Mouse (Mus musculus): ENCODE measurements around the gene Spata2. TPM values are rescaled to one million over a fixed set of nuclear protein-coding genes. Genes with fewer than 3 reads are reported as not detected.

Spata2 gene
- polyA plus RNA-seq, 1 experiment from 2014 or later: 19.6 TPM

DNA sequence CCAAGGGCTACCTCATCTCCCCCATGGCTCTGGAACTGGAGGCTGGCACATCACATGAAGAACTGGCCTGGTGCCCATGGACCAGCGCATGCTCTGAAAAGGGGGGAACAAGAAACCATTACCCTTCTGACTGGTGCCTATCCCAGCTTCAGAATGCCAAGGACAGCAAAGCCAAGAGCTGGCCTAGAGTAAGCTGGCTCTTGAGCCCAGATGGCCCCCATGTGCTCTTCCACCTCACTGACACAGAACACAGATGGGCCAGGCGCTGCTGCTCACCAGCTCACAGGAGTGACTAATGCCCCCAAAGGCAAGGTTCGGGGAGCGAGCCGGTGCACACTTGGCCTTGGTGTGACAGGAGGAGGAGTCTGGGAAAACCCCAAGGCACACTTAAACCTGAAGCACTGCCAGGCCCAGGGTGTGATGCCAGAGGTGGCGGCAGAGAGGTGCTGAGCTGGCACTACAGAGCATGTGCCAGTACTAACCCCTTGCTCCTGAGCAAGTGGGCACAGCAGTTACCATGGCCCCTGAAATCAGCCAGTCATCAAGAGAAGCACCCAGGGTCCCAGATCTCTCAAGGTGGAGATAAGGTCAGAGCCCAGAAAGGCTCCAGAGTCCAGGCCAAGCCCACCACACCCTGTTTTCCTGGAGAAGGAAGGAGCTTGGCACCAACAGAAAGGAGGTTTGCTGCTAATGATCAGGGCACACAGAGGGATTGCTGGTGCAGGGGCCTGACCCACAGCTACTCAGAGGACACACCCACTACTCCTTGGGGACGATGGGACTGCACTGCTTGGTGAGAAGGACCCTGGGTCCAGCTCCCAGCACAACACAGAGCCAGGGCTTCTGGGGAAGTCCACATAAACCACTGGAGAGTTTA is 6.9 kb downstream of the Spata2 start:
- DNase-seq (ENCODE audit: low spot score): no peak
- Histone ChIP-seq H3K4me1 (peaks cover 8% of the 10 kb centered on the region), H3K9me3 (no peaks in the 10 kb centered on the region), H3K27ac (replicated peaks) (no peak overlapping the region), H3K27me3 (replicated peaks; ENCODE audit: low read depth, poor library complexity, severe bottlenecking) (no peaks in the 10 kb centered on the region), H3K36me3 (replicated peaks) (peaks cover 72% of the 10 kb centered on the region), H3K4me3 (no peak overlapping the region)
- WGBS: 91% methylated on average over 7 of the region's 7 CpGs

- no peak for DNase-seq (ENCODE audit: low spot score)
- Histone ChIP-seq H3K27ac (replicated peaks) (no peak overlapping the region), H3K4me3 (no peak overlapping the region), H3K4me1 (no peaks in the 10 kb centered on the region), H3K27me3 (replicated peaks; ENCODE audit: low read depth, poor library complexity, severe bottlenecking) (no peaks in the 10 kb centered on the region), H3K9me3 (no peaks in the 10 kb centered on the region), H3K36me3 (replicated peaks) (peaks cover 77% of the 10 kb centered on the region)
- 95% methylated on average over 11 of the region's 11 CpGs for WGBS
Observed at GRCm38 (mm10) chr2:167484932-167485331, 7.8 kb downstream of the Spata2 start.

- 95% methylated on average over 24 of the region's 24 CpGs for WGBS
- no peaks in the 10 kb centered on the region for H3K9me3 ChIP-seq
- no peaks in the 10 kb centered on the region for H3K4me1 ChIP-seq
- no peak overlapping the region for H3K27ac ChIP-seq (replicated peaks)
- no peak for DNase-seq (ENCODE audit: low spot score)
- no peak overlapping the region for H3K4me3 ChIP-seq
- H3K27me3 ChIP-seq (replicated peaks; ENCODE audit: low read depth, poor library complexity, severe bottlenecking): no peaks in the 10 kb centered on the region
- peaks cover 75% of the 10 kb centered on the region for H3K36me3 ChIP-seq (replicated peaks)
Observed at GRCm38 (mm10) chr2:167483827-167484410, 8.8 kb downstream of the Spata2 start.

- H3K27me3 ChIP-seq (replicated peaks; ENCODE audit: low read depth, poor library complexity, severe bottlenecking): no peaks in the 10 kb centered on the region
- peaks cover 69% of the 10 kb centered on the region for H3K36me3 ChIP-seq (replicated peaks)
- WGBS: 93% methylated on average over 27 of the region's 27 CpGs
- no peaks in the 10 kb centered on the region for H3K4me1 ChIP-seq
- DNase-seq (ENCODE audit: low spot score): no peak
- H3K4me3 ChIP-seq: no peak overlapping the region
- no peak overlapping the region for H3K27ac ChIP-seq (replicated peaks)
- H3K9me3 ChIP-seq: no peaks in the 10 kb centered on the region
Observed at GRCm38 (mm10) chr2:167483081-167483826, 9.4 kb downstream of the Spata2 start.

- no peaks in the 10 kb centered on the region for H3K9me3 ChIP-seq
- no peaks in the 10 kb centered on the region for H3K27me3 ChIP-seq (replicated peaks; ENCODE audit: low read depth, poor library complexity, severe bottlenecking)
- H3K27ac ChIP-seq (replicated peaks): no peak overlapping the region
- H3K4me3 ChIP-seq: no peak overlapping the region
- 93% methylated on average over 4 of the region's 4 CpGs for WGBS
- DNase-seq (ENCODE audit: low spot score): no peak
- peaks cover 65% of the 10 kb centered on the region for H3K36me3 ChIP-seq (replicated peaks)
- H3K4me1 ChIP-seq: no peaks in the 10 kb centered on the region
Observed at GRCm38 (mm10) chr2:167482681-167483080, 10.0 kb downstream of the Spata2 start.

DNA sequence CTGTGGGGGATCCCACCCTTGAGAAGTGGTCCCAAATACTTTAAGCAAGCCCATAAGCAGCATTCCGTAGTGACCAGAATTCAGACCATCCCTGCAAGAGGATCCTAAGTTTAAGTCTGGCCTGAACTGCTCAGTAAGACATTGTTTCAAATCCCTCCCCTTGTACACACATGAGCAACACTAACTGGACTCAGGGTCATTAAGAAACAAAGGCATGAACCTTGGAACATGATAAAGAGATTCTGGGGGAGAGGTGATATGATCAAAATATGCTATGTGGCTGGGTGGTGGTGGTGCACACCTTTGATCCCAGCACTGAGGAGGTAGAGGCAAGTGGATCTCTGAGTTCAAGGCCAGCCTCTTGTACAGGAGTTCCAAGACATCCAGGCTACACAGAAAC is 13.2 kb downstream of the Spata2 start:
- H3K36me3 ChIP-seq (replicated peaks): peaks cover 68% of the 10 kb centered on the region
- 86% methylated on average over 1 of the region's 1 CpGs for WGBS
- no peak overlapping the region for H3K4me3 ChIP-seq

DNA sequence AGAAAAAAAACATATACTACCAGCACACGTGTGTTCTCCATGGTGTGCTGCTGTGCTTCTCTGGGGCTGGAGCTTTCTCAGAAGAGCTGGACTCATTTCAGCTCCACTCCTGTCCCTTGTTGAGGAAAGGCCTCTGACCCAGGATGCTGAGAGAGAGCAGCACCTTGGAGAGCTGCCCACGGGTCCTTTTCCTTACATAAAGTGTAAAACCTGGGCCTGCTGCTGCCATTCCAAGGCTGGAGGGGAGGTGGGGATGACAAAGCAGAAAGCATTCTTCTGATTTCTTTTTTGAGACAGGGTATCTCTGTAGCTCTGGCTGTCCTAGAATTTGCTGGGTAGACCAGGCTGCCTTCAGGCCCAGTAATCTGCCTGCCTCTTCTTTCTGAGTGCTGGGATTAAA is 14.6 kb downstream of the Spata2 start:
- DNase-seq (ENCODE audit: low spot score): peak; percentile 32
- H3K9me3 ChIP-seq: no peaks in the 10 kb centered on the region
- H3K27me3 ChIP-seq (replicated peaks; ENCODE audit: low read depth, poor library complexity, severe bottlenecking): no peaks in the 10 kb centered on the region
- peaks cover 68% of the 10 kb centered on the region for H3K36me3 ChIP-seq (replicated peaks)
- 47% methylated on average over 2 of the region's 2 CpGs for WGBS
- peaks cover 14% of the 10 kb centered on the region for H3K4me1 ChIP-seq
- no peak overlapping the region for H3K27ac ChIP-seq (replicated peaks)
- no peak overlapping the region for H3K4me3 ChIP-seq

More for the DNA sequence above, 13.2 kb downstream of the Spata2 start:
- no peak overlapping the region for H3K27ac ChIP-seq (replicated peaks)
- no peaks in the 10 kb centered on the region for H3K9me3 ChIP-seq
- peaks cover 14% of the 10 kb centered on the region for H3K4me1 ChIP-seq
- no peaks in the 10 kb centered on the region for H3K27me3 ChIP-seq (replicated peaks; ENCODE audit: low read depth, poor library complexity, severe bottlenecking)
- DNase-seq (ENCODE audit: low spot score): no peak

DNA sequence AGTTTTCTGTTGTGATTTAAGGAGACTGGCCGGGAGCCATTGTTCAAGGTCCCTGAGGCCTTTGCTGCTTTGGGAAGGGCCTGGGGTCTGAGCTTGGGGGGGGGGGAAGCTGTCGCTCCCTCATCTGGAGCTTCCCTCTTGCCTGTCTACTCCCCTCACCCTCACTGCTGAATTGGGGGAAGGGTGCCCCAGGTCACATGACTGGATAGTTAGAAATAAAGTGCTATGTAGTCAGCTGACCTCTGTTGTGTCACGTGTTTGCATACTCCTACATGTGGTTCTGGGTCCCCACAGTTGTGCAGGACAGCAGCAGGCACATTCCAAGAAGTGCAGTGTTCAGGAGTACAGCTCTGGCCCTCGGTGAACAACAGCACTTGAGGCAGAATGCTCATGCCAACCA is 15.9 kb downstream of the Spata2 start:
- Histone ChIP-seq H3K36me3 (replicated peaks) (peaks cover 68% of the 10 kb centered on the region), H3K9me3 (no peaks in the 10 kb centered on the region), H3K27ac (replicated peaks) (no peak overlapping the region), H3K4me1 (peaks cover 14% of the 10 kb centered on the region), H3K4me3 (no peak overlapping the region), H3K27me3 (replicated peaks; ENCODE audit: low read depth, poor library complexity, severe bottlenecking) (no peaks in the 10 kb centered on the region)
- DNase-seq (ENCODE audit: low spot score): no peak
- WGBS: 78% methylated on average over 4 of the region's 4 CpGs

DNA sequence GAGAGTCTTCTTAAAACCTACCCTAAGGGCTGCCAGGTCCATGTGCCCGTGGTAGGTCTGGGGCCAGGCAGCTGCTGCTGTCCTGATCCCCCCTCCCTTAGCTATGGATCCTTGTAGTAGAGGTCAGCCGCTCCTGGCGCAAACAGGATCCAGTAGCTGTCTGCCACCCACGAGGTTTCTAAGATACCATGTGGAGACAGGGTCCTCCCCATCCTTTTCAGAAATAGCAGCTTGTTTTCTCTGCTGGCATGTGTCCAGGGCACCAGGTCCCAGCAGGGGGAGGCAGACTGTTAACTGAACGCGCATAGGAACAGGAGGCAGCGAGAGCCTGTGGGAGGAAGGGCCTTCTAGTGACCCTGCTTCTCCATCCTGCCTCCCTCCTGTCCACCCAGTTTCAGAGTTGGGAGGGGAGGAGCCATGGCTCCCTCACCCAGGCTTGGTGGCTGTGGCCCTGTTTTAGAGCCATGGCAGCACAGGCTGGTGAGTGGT is 16.4 kb downstream of the Spata2 start:
- H3K36me3 ChIP-seq (replicated peaks): peaks cover 72% of the 10 kb centered on the region
- no peak overlapping the region for H3K27ac ChIP-seq (replicated peaks)
- H3K9me3 ChIP-seq: no peaks in the 10 kb centered on the region

GRCm38 (mm10) chr2:167475596-167475995 is 17.1 kb downstream of the Spata2 start:
- peaks cover 75% of the 10 kb centered on the region for H3K36me3 ChIP-seq (replicated peaks)
- 83% methylated on average over 5 of the region's 5 CpGs for WGBS

More for the DNA sequence above, 16.4 kb downstream of the Spata2 start:
- no peak for DNase-seq (ENCODE audit: low spot score)
- peaks cover 14% of the 10 kb centered on the region for H3K4me1 ChIP-seq
- H3K4me3 ChIP-seq: no peak overlapping the region
- WGBS: 36% methylated on average over 7 of the region's 7 CpGs
- H3K27me3 ChIP-seq (replicated peaks; ENCODE audit: low read depth, poor library complexity, severe bottlenecking): no peaks in the 10 kb centered on the region

DNA sequence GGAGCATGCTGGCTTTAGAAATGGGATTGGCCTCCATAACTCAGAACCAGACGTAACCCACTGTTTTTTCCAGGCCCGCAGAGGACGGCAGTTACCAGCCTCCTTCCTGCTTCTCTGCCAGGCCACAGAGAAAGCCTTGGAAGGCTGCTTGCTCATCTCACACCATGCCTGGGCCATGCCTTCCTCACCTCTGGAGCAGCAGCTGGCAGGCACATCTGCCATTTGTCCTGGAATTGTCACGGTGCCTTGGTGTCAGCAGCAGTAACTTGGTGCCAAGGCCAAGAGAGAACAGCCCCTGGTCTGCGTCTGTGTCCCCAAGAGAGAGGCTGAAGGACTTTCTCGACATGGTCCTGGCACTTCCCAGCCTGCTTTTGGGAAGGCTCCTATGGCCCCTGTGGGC is 18.5 kb downstream of the Spata2 start:
- Histone ChIP-seq H3K27ac (replicated peaks) (no peak overlapping the region), H3K4me3 (no peak overlapping the region), H3K4me1 (peaks cover 14% of the 10 kb centered on the region), H3K9me3 (no peaks in the 10 kb centered on the region), H3K27me3 (replicated peaks; ENCODE audit: low read depth, poor library complexity, severe bottlenecking) (no peaks in the 10 kb centered on the region), H3K36me3 (replicated peaks) (peaks cover 84% of the 10 kb centered on the region)
- no peak for DNase-seq (ENCODE audit: low spot score)
- WGBS: 93% methylated on average over 6 of the region's 6 CpGs

More at GRCm38 (mm10) chr2:167475596-167475995, 17.1 kb downstream of the Spata2 start:
- Histone ChIP-seq H3K4me1 (peaks cover 14% of the 10 kb centered on the region), H3K27ac (replicated peaks) (no peak overlapping the region), H3K9me3 (no peaks in the 10 kb centered on the region), H3K4me3 (no peak overlapping the region), H3K27me3 (replicated peaks; ENCODE audit: low read depth, poor library complexity, severe bottlenecking) (no peaks in the 10 kb centered on the region)
- no peak for DNase-seq (ENCODE audit: low spot score)

GRCm38 (mm10) chr2:167471585-167471984 is 21.1 kb downstream of the Spata2 start:
- whole genome bisulfite sequencing: 87% methylated on average over 6 of the region's 6 CpGs
- H3K27me3 ChIP-seq (replicated peaks; ENCODE audit: low read depth, poor library complexity, severe bottlenecking): no peaks in the 10 kb centered on the region
- no peak overlapping the region for H3K27ac ChIP-seq (replicated peaks)
- no peak overlapping the region for H3K4me3 ChIP-seq
- no peak for DNase-seq (ENCODE audit: low spot score)
- peaks cover 98% of the 10 kb centered on the region for H3K36me3 ChIP-seq (replicated peaks)
- H3K9me3 ChIP-seq: no peaks in the 10 kb centered on the region
- H3K4me1 ChIP-seq: peaks cover 10% of the 10 kb centered on the region
